Mouse (Mus musculus): Measurements from ENCODE around the gene Prkaa2.
"Not testable (repeated sequence)": the region's sequence is repeated elsewhere in the genome, so short reads cannot be mapped to it uniquely, and the experiment has no call there.

Gene Prkaa2

GRCm38 (mm10) chr4:105016006-105016613 lies 93.6 kb downstream of the Prkaa2 start:
- no peak for DNase-seq (ENCODE audit: low read depth)

- no peak for DNase-seq (ENCODE audit: low read depth)
Measured at GRCm38 (mm10) chr4:105015496-105015895, 94.2 kb downstream of the Prkaa2 start.

GRCm38 (mm10) chr4:105013718-105014117 lies 96.0 kb downstream of the Prkaa2 start:
- DNase-seq (ENCODE audit: low read depth) = no peak

- no peak for DNase-seq (ENCODE audit: low read depth)
Measured at GRCm38 (mm10) chr4:105007360-105008018, 102.2 kb downstream of the Prkaa2 start.

GRCm38 (mm10) chr4:105004649-105005048 lies 105.0 kb downstream of the Prkaa2 start:
- not testable (repeated sequence) for DNase-seq (ENCODE audit: low read depth)

- no peak for DNase-seq (ENCODE audit: low read depth)
Measured at GRCm38 (mm10) chr4:105004135-105004534, 105.6 kb downstream of the Prkaa2 start.

GRCm38 (mm10) chr4:105001736-105002135 lies 108.0 kb downstream of the Prkaa2 start:
- DNase-seq (ENCODE audit: low read depth) = no peak

- no peak for DNase-seq (ENCODE audit: low read depth)
Measured at GRCm38 (mm10) chr4:104999702-105000101, 110.0 kb downstream of the Prkaa2 start.

GRCm38 (mm10) chr4:104993140-104993874 lies 116.4 kb downstream of the Prkaa2 start:
- DNase-seq (ENCODE audit: low read depth) = no peak

- no peak for DNase-seq (ENCODE audit: low read depth)
Measured at GRCm38 (mm10) chr4:104992271-104992670, 117.4 kb downstream of the Prkaa2 start.

- no peak for DNase-seq (ENCODE audit: low read depth)
Measured at GRCm38 (mm10) chr4:104990686-104991085, 119.0 kb downstream of the Prkaa2 start.

GRCm38 (mm10) chr4:104990016-104990415 lies 119.7 kb downstream of the Prkaa2 start:
- DNase-seq (ENCODE audit: low read depth) = no peak

- no peak for DNase-seq (ENCODE audit: low read depth)
Measured at GRCm38 (mm10) chr4:104988709-104989108, 121.0 kb downstream of the Prkaa2 start.

GRCm38 (mm10) chr4:104988102-104988501 lies 121.6 kb downstream of the Prkaa2 start:
- no peak for DNase-seq (ENCODE audit: low read depth)

- no peak for DNase-seq (ENCODE audit: low read depth)
Measured at GRCm38 (mm10) chr4:104987631-104988030, 122.1 kb downstream of the Prkaa2 start.

- no peak for DNase-seq (ENCODE audit: low read depth)
Measured at GRCm38 (mm10) chr4:104985960-104986632, 123.6 kb downstream of the Prkaa2 start.
